Mouse (Mus musculus) midbrain, embryonic 14.5 days (tissue): ENCODE data around the gene Gm45213. TPM values are rescaled to one million over a fixed set of nuclear protein-coding genes. Genes with fewer than 3 reads are reported as not detected.

Source experiments
- ATAC-seq: fragments of 200-750 bp; cut with Nextera tagmentation; 2 replicates; pipeline ENCODE4 v1.8.0; 2017; ENCODE audit warnings: moderate number of reproducible peaks, moderate library complexity; ENCODE audit not compliant: low FRiP score, low TSS enrichment
- DNase-seq: peaks from one replicate; pipeline ENCODE4 v3.0.0-alpha.2; 2015
- H3K27ac ChIP-seq: fragments of 300-500 bp; sonication (generic); replicated peaks from 2 replicates; pipeline ENCODE4 v1.5.1; 2014; ENCODE audit warnings: mild to moderate bottlenecking, low read depth, low read length, moderate library complexity
- H3K27me3 ChIP-seq: fragments of 300-500 bp; sonication (generic); 2 replicates; pipeline ENCODE4 v1.6.1; 2014; ENCODE audit warnings: low read length, control low read depth, mixed read lengths; ENCODE audit not compliant: control insufficient read depth, insufficient read depth
- H3K36me3 ChIP-seq: fragments of 300-500 bp; sonication (generic); 2 replicates; pipeline ENCODE4 v1.6.1; 2014; ENCODE audit warnings: low read length, control low read depth; ENCODE audit not compliant: control insufficient read depth, insufficient read depth
- H3K4me1 ChIP-seq: fragments of 300-500 bp; sonication (generic); 2 replicates; pipeline ENCODE4 v1.6.1; 2014; ENCODE audit warnings: mild to moderate bottlenecking, antibody characterized with exemption, low read length, control low read depth; ENCODE audit not compliant: control insufficient read depth, insufficient read depth
- H3K4me2 ChIP-seq: fragments of 300-500 bp; sonication (generic); 2 replicates; pipeline ENCODE4 v1.6.1; 2014; ENCODE audit warnings: mild to moderate bottlenecking, low read length, moderate library complexity
- H3K4me3 ChIP-seq: fragments of 300-500 bp; sonication (generic); replicated peaks from 2 replicates; pipeline ENCODE4 v1.5.1; 2014; ENCODE audit warnings: low read depth, low read length
- H3K9ac ChIP-seq: fragments of 300-500 bp; sonication (generic); replicated peaks from 2 replicates; pipeline ENCODE4 v1.6.1; 2014; ENCODE audit warnings: mild to moderate bottlenecking, low read length, moderate library complexity
- H3K9me3 ChIP-seq: fragments of 300-500 bp; sonication (generic); 2 replicates; pipeline ENCODE4 v1.6.1; 2016; ENCODE audit warnings: low read length, control low read depth, mixed read lengths; ENCODE audit not compliant: control insufficient read depth
- WGBS: fragments of 180-500 bp; shearing (Covaris S2); extraction: QIAGEN DNeasy Blood & Tissue Kit; methylation state at CpG from one replicate; pipeline ENCODE4 v1.1.7; 2014; 5-methylcytosine and 5-hydroxymethylcytosine counted together
- polyA plus RNA-seq: library from polyadenylated mRNA; unstranded; fragments of >200 nt; fragmentation: Nextera tagmentation; extraction: Ambion mirVana; gene quantifications from 2 replicates; pipeline ENCODE4 v1.2.1, GENCODE M21; 2014

Gm45213 gene
- polyA plus RNA-seq, 1 experiment from 2014 or later, result not detected

DNA sequence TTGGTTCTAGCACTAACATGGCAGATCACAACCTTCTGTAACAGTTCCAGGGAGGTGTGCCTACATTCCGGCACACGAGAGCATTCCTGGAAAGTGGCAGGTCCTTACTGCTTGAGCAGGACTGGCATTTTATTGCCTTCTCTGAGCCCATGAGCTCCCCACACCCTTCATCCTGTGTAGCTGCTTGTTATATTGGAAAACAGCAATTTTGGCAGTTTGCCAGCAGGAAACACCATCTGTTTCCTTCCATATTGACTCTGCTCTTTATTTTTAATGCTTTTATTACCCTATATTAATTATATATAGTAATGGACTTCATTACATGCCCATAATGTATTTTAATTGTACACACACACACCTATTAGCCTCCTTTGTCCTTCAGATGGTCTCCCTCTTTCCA lies 33.0 kb downstream of the Gm45213 start:
- Histone ChIP-seq H3K4me1 (peaks cover 12% of the 10 kb centered on the region), H3K9me3 (no peaks in the 10 kb centered on the region), H3K4me3 (no peak overlapping the region), H3K4me2 (no peak overlapping the region), H3K9ac (no peak overlapping the region), H3K27ac (no peak overlapping the region), H3K27me3 (no peaks in the 10 kb centered on the region), H3K36me3 (peaks cover 53% of the 10 kb centered on the region)
- DNase-seq, result peak; percentile 19
- 93% methylated on average over 2 of the region's 2 CpGs for WGBS
- no peak for ATAC-seq

DNA sequence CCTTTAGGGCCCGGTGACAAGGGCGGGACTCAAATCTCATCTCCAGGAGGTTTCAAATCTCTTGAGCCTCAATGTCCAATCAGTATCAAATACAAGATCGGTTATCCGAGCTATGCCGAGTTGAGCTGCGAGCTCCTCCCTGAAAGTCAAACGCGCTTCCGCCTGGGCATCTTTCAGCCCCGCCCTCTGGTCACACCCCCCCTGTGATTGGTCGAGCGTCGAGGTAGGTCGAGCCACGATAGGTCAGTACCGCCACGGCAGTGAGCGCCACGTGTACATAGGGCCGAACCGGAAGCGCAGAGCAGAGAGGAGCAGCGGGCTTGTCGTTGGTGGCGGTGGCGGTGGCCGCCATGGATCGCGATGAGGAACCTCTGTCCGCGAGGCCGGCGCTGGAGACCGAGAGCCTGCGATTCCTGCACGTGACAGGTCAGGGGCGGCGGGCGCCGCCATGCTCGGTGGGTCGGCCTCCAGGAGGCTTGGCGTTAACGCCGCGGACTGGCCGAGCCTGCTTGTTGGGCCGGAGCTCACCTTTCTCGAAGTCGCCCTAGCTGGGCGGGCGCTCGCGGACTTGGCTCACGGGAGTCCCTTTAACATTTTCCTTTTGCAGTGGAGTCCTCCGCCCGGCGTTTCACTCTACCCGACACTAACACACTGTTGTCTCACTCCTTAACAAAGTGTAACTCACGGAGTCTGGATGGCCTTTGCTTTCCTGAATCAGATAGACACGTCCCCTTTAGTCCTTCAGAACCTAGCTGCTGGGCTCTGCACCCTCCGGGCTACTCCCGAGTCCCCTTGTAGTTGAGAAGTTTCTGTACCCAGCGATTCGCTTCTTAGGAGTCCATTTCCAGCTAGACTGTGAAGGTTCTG lies 36.2 kb downstream of the Gm45213 start, which contains the start of gene Selenos:
TSS of gene Selenos (plus strand) at position 286 of the 867 bp plus-strand sequence.
- peak within 1 kb of the TSS; percentile 69 for H3K27ac ChIP-seq
- H3K4me2 ChIP-seq, result peak within 1 kb of the TSS; percentile 91
- H3K4me1 ChIP-seq, result peaks cover 12% of the 10 kb centered on the region
- ATAC-seq (peak; percentile 100), DNase-seq (peak; percentile 98)
- H3K36me3 ChIP-seq, result peaks cover 44% of the 10 kb centered on the region
- H3K9me3 ChIP-seq, result no peaks in the 10 kb centered on the region
- WGBS, result under 1% methylated on average over 65 of the region's 65 CpGs
- peak within 1 kb of the TSS; percentile 63 for H3K9ac ChIP-seq
- peak within 1 kb of the TSS; percentile 83 for H3K4me3 ChIP-seq
- H3K27me3 ChIP-seq, result no peaks in the 10 kb centered on the region

DNA sequence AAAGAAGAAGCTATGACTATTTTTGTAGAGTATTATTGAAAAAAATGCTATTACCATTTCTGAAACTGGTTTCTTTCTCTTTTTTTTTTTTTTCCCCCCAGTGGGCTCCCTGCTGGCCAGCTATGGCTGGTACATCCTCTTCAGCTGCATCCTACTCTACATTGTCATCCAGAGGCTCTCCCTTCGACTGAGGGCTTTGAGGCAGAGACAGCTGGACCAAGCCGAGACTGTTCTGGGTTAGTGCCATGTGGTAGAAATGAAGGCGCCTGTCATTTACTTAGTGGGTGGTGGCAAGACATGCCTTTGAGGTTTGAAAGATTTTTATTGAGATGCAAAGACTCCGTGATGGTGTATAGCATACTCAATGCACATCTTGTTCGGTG lies 36.8 kb downstream of the Gm45213 start:
- Histone ChIP-seq H3K4me3 (peak overlapping the region; percentile 83), H3K36me3 (peaks cover 43% of the 10 kb centered on the region), H3K4me2 (peak overlapping the region; percentile 91), H3K9ac (peak overlapping the region; percentile 63), H3K9me3 (no peaks in the 10 kb centered on the region), H3K27me3 (no peaks in the 10 kb centered on the region), H3K27ac (no peak overlapping the region), H3K4me1 (peaks cover 12% of the 10 kb centered on the region)
- 34% methylated on average over 5 of the region's 5 CpGs for WGBS
- ATAC-seq (no peak), DNase-seq (no peak)

DNA sequence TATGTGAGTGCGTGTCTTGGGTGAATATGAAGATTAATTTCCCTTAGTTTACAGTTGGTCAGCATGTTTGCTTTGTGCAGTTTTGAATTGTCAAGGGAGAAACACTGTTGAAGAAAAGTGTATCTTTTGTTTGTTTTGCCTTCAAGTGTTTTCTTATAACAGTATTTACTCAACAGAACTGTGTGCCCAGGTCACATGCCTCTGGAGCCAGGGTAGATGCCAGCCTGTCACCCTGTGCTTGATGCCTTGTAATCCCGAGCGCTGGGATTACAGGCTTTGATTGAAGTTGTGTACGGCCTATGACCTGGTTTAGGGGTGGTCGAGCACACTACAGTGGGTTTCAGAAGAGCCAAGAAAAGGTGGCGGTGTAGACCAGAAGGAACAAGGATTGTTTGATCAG lies 40.4 kb downstream of the Gm45213 start:
- 91% methylated on average over 6 of the region's 6 CpGs for WGBS
- H3K27me3 ChIP-seq, result no peaks in the 10 kb centered on the region
- ATAC-seq (no peak), DNase-seq (no peak)
- H3K36me3 ChIP-seq, result peaks cover 59% of the 10 kb centered on the region
- no peak overlapping the region for H3K9ac ChIP-seq
- no peaks in the 10 kb centered on the region for H3K9me3 ChIP-seq
- peaks cover 10% of the 10 kb centered on the region for H3K4me1 ChIP-seq
- no peak overlapping the region for H3K4me3 ChIP-seq
- H3K27ac ChIP-seq, result no peak overlapping the region
- no peak overlapping the region for H3K4me2 ChIP-seq

DNA sequence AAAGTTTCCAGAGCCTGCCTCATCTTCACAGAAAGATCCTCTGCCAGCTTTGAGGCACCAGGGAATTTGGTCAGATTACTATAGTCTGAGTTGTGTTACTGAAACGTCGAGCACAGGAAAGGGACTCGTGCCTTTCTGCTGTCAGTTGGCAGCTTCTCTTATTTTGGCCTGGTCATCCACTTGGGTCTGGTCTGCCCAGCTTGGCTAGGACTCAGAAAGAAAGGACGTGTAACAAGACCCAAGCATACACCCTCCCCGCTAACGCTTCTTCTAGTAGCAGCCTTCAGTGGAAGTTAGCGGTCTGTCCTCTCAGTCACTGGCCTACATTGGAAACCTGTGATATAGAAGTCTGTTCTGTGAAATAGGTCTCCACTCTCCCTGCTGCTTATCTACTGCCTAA lies 41.1 kb downstream of the Gm45213 start:
- Histone ChIP-seq H3K36me3 (peaks cover 67% of the 10 kb centered on the region), H3K27me3 (no peaks in the 10 kb centered on the region), H3K4me1 (peaks cover 9% of the 10 kb centered on the region), H3K27ac (no peak overlapping the region), H3K9ac (no peak overlapping the region), H3K4me2 (no peak overlapping the region), H3K4me3 (no peak overlapping the region), H3K9me3 (no peaks in the 10 kb centered on the region)
- DNase-seq (no peak), ATAC-seq (no peak)
- 85% methylated on average over 7 of the region's 7 CpGs for WGBS

DNA sequence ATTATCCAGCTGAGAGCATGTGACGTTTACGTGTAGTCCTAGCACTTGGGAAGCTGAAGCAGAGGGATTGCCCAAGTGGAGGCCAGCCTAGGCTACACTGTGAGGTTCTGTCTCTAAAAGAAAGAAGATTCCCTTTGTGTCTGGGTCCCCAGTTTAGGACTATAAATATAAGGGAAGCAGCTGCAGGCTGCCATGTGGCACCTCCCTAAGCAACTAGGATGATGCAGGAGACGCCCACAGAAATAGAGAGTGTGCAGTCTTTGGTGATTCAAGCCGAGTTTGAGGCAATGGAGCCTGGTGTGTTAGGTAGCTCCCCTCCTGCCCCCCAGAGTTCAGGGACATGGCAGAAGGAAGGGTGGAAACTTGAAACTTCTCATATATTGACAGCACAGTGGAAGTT lies 44.2 kb downstream of the Gm45213 start:
- H3K4me3 ChIP-seq, result no peak overlapping the region
- H3K4me1 ChIP-seq, result no peaks in the 10 kb centered on the region
- H3K9ac ChIP-seq, result no peak overlapping the region
- WGBS, result 91% methylated on average over 4 of the region's 4 CpGs
- peaks cover 91% of the 10 kb centered on the region for H3K36me3 ChIP-seq
- ATAC-seq (no peak), DNase-seq (no peak)
- no peak overlapping the region for H3K4me2 ChIP-seq
- H3K9me3 ChIP-seq, result no peaks in the 10 kb centered on the region
- no peaks in the 10 kb centered on the region for H3K27me3 ChIP-seq
- no peak overlapping the region for H3K27ac ChIP-seq

DNA sequence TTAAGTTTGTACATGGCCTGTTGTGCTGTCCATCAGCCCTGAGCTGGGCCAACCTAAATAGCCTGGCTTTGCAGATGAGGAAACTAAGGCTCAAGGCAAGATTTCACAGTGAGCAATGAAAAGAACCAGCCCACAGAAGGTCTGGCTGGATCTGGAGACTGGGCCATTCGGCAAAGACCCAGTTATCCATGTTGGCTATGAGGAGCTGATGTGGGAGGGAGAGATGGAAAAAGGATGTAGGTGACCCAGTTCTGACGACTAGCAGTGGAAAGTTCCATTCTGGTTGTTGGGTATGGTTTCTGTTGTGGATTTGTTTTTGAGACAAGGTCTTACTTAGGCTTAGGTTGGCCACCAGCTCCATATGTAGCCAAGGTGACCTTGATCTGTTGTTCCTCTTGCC lies 44.7 kb downstream of the Gm45213 start:
- Histone ChIP-seq H3K9me3 (no peaks in the 10 kb centered on the region), H3K27ac (no peak overlapping the region), H3K36me3 (peaks cover 86% of the 10 kb centered on the region), H3K9ac (no peak overlapping the region), H3K4me2 (no peak overlapping the region), H3K4me1 (no peaks in the 10 kb centered on the region), H3K4me3 (no peak overlapping the region), H3K27me3 (no peaks in the 10 kb centered on the region)
- DNase-seq (no peak), ATAC-seq (no peak)
- WGBS, result 91% methylated on average over 2 of the region's 2 CpGs

DNA sequence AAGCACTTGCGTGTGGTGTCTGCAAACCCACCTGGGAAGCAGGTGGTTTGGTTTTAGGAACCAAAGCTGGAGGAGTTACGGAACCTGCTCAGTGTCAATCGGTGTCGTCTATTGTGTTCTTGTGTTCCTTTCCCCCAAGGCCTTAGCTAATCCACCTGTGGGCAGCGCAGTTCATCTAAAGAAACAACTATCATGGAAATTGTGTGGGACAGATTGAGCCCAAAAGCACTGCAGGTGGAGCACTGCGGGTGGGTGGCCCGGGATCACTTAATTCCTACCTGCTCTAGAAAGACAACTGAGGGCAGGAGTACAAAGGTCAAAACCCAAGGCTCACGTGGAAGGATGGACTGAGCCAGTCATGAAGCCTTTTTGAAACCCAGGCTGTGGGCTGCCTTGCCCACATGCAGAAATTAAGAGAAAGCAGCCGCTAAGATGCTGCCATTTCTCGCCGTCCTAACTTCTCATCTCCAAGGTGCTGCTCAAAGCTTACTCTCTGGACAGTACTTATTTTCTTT lies 47.3 kb downstream of the Gm45213 start:
- 82% methylated on average over 11 of the region's 11 CpGs for WGBS
- no peak for DNase-seq
- no peak overlapping the region for H3K27ac ChIP-seq
- H3K9ac ChIP-seq, result no peak overlapping the region
- peaks cover 61% of the 10 kb centered on the region for H3K36me3 ChIP-seq
- H3K27me3 ChIP-seq, result no peaks in the 10 kb centered on the region
- no peaks in the 10 kb centered on the region for H3K9me3 ChIP-seq
- H3K4me2 ChIP-seq, result no peak overlapping the region
- no peak for ATAC-seq
- H3K4me3 ChIP-seq, result no peak overlapping the region
- no peaks in the 10 kb centered on the region for H3K4me1 ChIP-seq

DNA sequence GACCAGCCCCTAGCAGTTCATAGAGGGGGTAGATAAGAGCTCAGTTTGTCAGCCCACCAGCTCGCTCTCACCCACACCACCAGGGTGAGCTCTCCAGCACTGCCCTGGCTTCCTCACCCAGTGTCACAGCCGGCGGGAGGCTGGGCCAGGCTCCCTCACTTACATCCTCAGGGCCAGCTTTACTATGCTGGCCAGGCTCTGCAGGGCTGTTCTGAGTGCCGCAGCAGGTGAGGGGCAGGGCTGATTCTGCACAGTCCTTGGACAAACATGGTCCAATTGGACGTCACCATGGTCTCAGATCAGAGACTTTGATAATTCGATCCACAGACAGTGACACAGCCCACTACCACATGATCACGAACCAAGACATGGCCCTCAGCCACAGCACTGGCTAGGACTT lies 48.2 kb downstream of the Gm45213 start:
- WGBS, result 85% methylated on average over 7 of the region's 7 CpGs
- no peaks in the 10 kb centered on the region for H3K27me3 ChIP-seq

More for the DNA sequence above, 48.2 kb downstream of the Gm45213 start:
- no peaks in the 10 kb centered on the region for H3K9me3 ChIP-seq
- H3K9ac ChIP-seq, result no peak overlapping the region
- no peak overlapping the region for H3K4me3 ChIP-seq
- no peaks in the 10 kb centered on the region for H3K4me1 ChIP-seq
- DNase-seq (no peak), ATAC-seq (no peak)
- H3K27ac ChIP-seq, result no peak overlapping the region
- H3K36me3 ChIP-seq, result peaks cover 55% of the 10 kb centered on the region
- H3K4me2 ChIP-seq, result no peak overlapping the region
